Mouse (Mus musculus): ENCODE data around the gene Stk16. TPM values are rescaled to one million over a fixed set of nuclear protein-coding genes. Genes with fewer than 3 reads are reported as not detected.
A peak's percentile ranks its signal among the peaks of the same experiment; 100 is the strongest.

The Stk16 gene
- polyA plus RNA-seq, 1 experiment from 2014 or later, result 101 TPM

- DNase-seq (no peak), ATAC-seq (no peak)
- 58% methylated on average over 10 of the region's 10 CpGs for whole genome bisulfite sequencing (ENCODE audit: insufficient replicate concordance)
Measured at GRCm38 (mm10) chr1:75255516-75256046, 44.9 kb downstream of the Stk16 start.

GRCm38 (mm10) chr1:75261278-75261677 is 50.6 kb downstream of the Stk16 start:
- ATAC-seq, result no peak
- H3K27me3 ChIP-seq (ENCODE audit: insufficient read depth, low read length), result peaks cover 23% of the 10 kb centered on the region
- H3K27ac ChIP-seq (ENCODE audit: low read depth), result no peak overlapping the region

More at GRCm38 (mm10) chr1:75255516-75256046, 44.9 kb downstream of the Stk16 start:
- no peaks in the 10 kb centered on the region for H3K9me3 ChIP-seq (ENCODE audit: low read length)
- no peak overlapping the region for H3K4me3 ChIP-seq (ENCODE audit: low read depth, low read length)
- no peaks in the 10 kb centered on the region for H3K27me3 ChIP-seq (ENCODE audit: insufficient read depth, low read length)
- no peak overlapping the region for H3K27ac ChIP-seq (ENCODE audit: low read depth)
- H3K4me1 ChIP-seq (ENCODE audit: insufficient read depth), result peaks cover 6% of the 10 kb centered on the region; the same call in 1 of the 2 replicates
- no peaks in the 10 kb centered on the region for H3K36me3 ChIP-seq (replicated peaks; ENCODE audit: insufficient read depth, low read length)
- H3K9ac ChIP-seq (replicated peaks), result no peak overlapping the region
- no peak overlapping the region for H3K4me2 ChIP-seq (ENCODE audit: low read depth, low read length)
- no peak for TF ChIP-seq EP300 (IDR thresholded peaks at IDR 0.05; ENCODE audit: low read depth)
- no peak for TF ChIP-seq CTCF (IDR thresholded peaks at IDR 0.05; ENCODE audit: low read depth)

GRCm38 (mm10) chr1:75262969-75263951 is 52.6 kb downstream of the Stk16 start:
- WGBS (ENCODE audit: insufficient replicate concordance), result 2% methylated on average over 40 of the region's 40 CpGs
- Histone ChIP-seq H3K4me1 (ENCODE audit: insufficient read depth) (no peaks in the 10 kb centered on the region), H3K4me2 (ENCODE audit: low read depth, low read length) (no peak overlapping the region), H3K4me3 (ENCODE audit: low read depth, low read length) (no peak overlapping the region), H3K36me3 (replicated peaks; ENCODE audit: insufficient read depth, low read length) (no peaks in the 10 kb centered on the region), H3K9me3 (ENCODE audit: low read length) (no peaks in the 10 kb centered on the region), H3K9ac (replicated peaks) (no peak overlapping the region), H3K27ac (ENCODE audit: low read depth) (no peak overlapping the region), H3K27me3 (ENCODE audit: insufficient read depth, low read length) (peaks cover 25% of the 10 kb centered on the region)
- no peak for ATAC-seq
- peak; percentile 75 for DNase-seq
- TF ChIP-seq EP300 (IDR thresholded peaks at IDR 0.05; ENCODE audit: low read depth) (no peak), CTCF (IDR thresholded peaks at IDR 0.05; ENCODE audit: low read depth) (no peak)

More at GRCm38 (mm10) chr1:75261278-75261677, 50.6 kb downstream of the Stk16 start:
- no peak overlapping the region for H3K4me3 ChIP-seq (ENCODE audit: low read depth, low read length)
- H3K9me3 ChIP-seq (ENCODE audit: low read length), result no peaks in the 10 kb centered on the region
- no peaks in the 10 kb centered on the region for H3K36me3 ChIP-seq (replicated peaks; ENCODE audit: insufficient read depth, low read length)
- H3K9ac ChIP-seq (replicated peaks), result no peak overlapping the region
- no peaks in the 10 kb centered on the region for H3K4me1 ChIP-seq (ENCODE audit: insufficient read depth)
- no peak for DNase-seq
- TF ChIP-seq EP300 (IDR thresholded peaks at IDR 0.05; ENCODE audit: low read depth) (no peak), CTCF (IDR thresholded peaks at IDR 0.05; ENCODE audit: low read depth) (no peak)
- no peak overlapping the region for H3K4me2 ChIP-seq (ENCODE audit: low read depth, low read length)

- Histone ChIP-seq H3K9me3 (ENCODE audit: low read length) (no peaks in the 10 kb centered on the region), H3K4me2 (ENCODE audit: low read depth, low read length) (no peak within 1 kb of the TSS), H3K36me3 (replicated peaks; ENCODE audit: insufficient read depth, low read length) (no peaks in the 10 kb centered on the region), H3K9ac (replicated peaks) (no peak within 1 kb of the TSS), H3K27ac (ENCODE audit: low read depth) (no peak within 1 kb of the TSS), H3K27me3 (ENCODE audit: insufficient read depth, low read length) (peaks cover 25% of the 10 kb centered on the region), H3K4me1 (ENCODE audit: insufficient read depth) (no peaks in the 10 kb centered on the region), H3K4me3 (ENCODE audit: low read depth, low read length) (no peak within 1 kb of the TSS)
- DNase-seq (no peak), ATAC-seq (no peak)
- WGBS (ENCODE audit: insufficient replicate concordance), result 16% methylated on average over 32 of the region's 32 CpGs
- TF ChIP-seq CTCF (IDR thresholded peaks at IDR 0.05; ENCODE audit: low read depth) (no peak), EP300 (IDR thresholded peaks at IDR 0.05; ENCODE audit: low read depth) (no peak)
Measured at GRCm38 (mm10) chr1:75264091-75264880, 53.6 kb downstream of the Stk16 start, which contains the start of gene Ptprn. Ptprn (minus strand) TSS chr1:75264502.

Small RNA genes within 50 kb of the gene (microRNA-seq; reads per million reads assigned to microRNA genes)
- gene Gm27943, result not detected

Other genes starting within 250 kb of the Stk16 start
- gene Nhej1, start 85.6 kb upstream of the Stk16 start, polyA plus RNA-seq (2015; fragmentation: Nextera tagmentation; extraction: Ambion mirVana), result 3.0 and 3.5 TPM in 2 replicates
- gene Slc23a3, start 76.9 kb upstream of the Stk16 start, polyA plus RNA-seq (2015; fragmentation: Nextera tagmentation; extraction: Ambion mirVana), result 2.3 and 2.8 TPM in 2 replicates
- gene Cnppd1, start 68.1 kb upstream of the Stk16 start, polyA plus RNA-seq (2015; fragmentation: Nextera tagmentation; extraction: Ambion mirVana), result 43.8 and 47.4 TPM in 2 replicates
- 51.2 and 54.9 TPM in 2 replicates for gene Retreg2, start 68.1 kb upstream of the Stk16 start, polyA plus RNA-seq (2015; fragmentation: Nextera tagmentation; extraction: Ambion mirVana)
- gene Zfand2b, start 42.2 kb upstream of the Stk16 start, polyA plus RNA-seq (2015; fragmentation: Nextera tagmentation; extraction: Ambion mirVana), result 32.7 and 34.7 TPM in 2 replicates
- 38.1 and 41.5 TPM in 2 replicates for gene Abcb6, start 30.4 kb upstream of the Stk16 start, polyA plus RNA-seq (2015; fragmentation: Nextera tagmentation; extraction: Ambion mirVana)
- 8.0 and 9.8 TPM in 2 replicates for gene Ankzf1, start 18.7 kb upstream of the Stk16 start, polyA plus RNA-seq (2015; fragmentation: Nextera tagmentation; extraction: Ambion mirVana)
- gene Atg9a, start 18.6 kb upstream of the Stk16 start, polyA plus RNA-seq (2015; fragmentation: Nextera tagmentation; extraction: Ambion mirVana), result 17.6 and 17.8 TPM in 2 replicates
- gene Glb1l, start within 50 bp of the Stk16 start, polyA plus RNA-seq (2015; fragmentation: Nextera tagmentation; extraction: Ambion mirVana), result 2.7 and 3.5 TPM in 2 replicates
- gene Tuba4a, start 9.0 kb downstream of the Stk16 start, polyA plus RNA-seq (2015; fragmentation: Nextera tagmentation; extraction: Ambion mirVana), result 291 and 298 TPM in 2 replicates
- 0.18 TPM in 1 of 2 replicates, not detected in the other for gene A630095N17Rik, start 21.3 kb downstream of the Stk16 start, polyA plus RNA-seq (2015; fragmentation: Nextera tagmentation; extraction: Ambion mirVana)
- gene Dnajb2, start 25.6 kb downstream of the Stk16 start, polyA plus RNA-seq (2015; fragmentation: Nextera tagmentation; extraction: Ambion mirVana), result 29.0 and 31.0 TPM in 2 replicates
- gene Ptprn, start 53.7 kb downstream of the Stk16 start, polyA plus RNA-seq (2015; fragmentation: Nextera tagmentation; extraction: Ambion mirVana), result 0.02 and 0.09 TPM in 2 replicates
- gene Resp18, start 67.6 kb downstream of the Stk16 start, polyA plus RNA-seq (2015; fragmentation: Nextera tagmentation; extraction: Ambion mirVana), result not detected in 2 replicates
- gene Dnpep, start 107.2 kb downstream of the Stk16 start, polyA plus RNA-seq (2015; fragmentation: Nextera tagmentation; extraction: Ambion mirVana), result 50.5 and 52.8 TPM in 2 replicates
- gene Des, start 149.5 kb downstream of the Stk16 start, polyA plus RNA-seq (2015; fragmentation: Nextera tagmentation; extraction: Ambion mirVana), result 4.0 and 14.2 TPM in 2 replicates
- gene Speg, start 164.5 kb downstream of the Stk16 start, polyA plus RNA-seq (2015; fragmentation: Nextera tagmentation; extraction: Ambion mirVana), result 3.4 and 3.5 TPM in 2 replicates
- 21.0 and 22.0 TPM in 2 replicates for gene Gmppa, start 225.1 kb downstream of the Stk16 start, polyA plus RNA-seq (2015; fragmentation: Nextera tagmentation; extraction: Ambion mirVana)
- gene Asic4, start 239.6 kb downstream of the Stk16 start, polyA plus RNA-seq (2015; fragmentation: Nextera tagmentation; extraction: Ambion mirVana), result not detected in 2 replicates

All from liver, postnatal 0 days (tissue).